Mouse (Mus musculus): ENCODE data around the gene Ttc23l.
A peak's percentile ranks its signal among the peaks of the same experiment; 100 is the strongest.
"Not testable (repeated sequence)": the region's sequence is repeated elsewhere in the genome, so short reads cannot be mapped to it uniquely, and the experiment has no call there.

Gene Ttc23l

DNA sequence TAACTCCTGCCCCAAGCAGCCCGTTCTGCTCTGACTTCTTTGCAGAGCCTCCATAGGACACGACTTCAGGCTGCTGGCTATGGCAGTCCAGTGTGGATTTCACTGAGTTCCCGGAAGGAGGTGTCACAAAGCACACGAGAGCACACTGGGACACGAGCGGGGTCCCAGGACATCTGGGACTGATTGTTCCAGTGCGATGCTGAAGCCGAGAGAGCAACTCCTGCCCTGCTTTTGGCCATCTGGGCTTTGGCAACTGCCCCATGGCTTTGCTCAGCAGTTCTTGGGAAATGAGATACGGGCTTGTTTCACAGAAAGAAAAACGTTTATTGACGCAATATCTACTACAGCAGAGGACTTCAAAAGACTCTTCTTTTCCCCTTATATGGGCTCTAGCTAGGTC, 52.4 kb downstream of the Ttc23l start:
- DNase-seq: peak; percentile 96

GRCm38 (mm10) chr15:10500838-10501719, 57.4 kb downstream of the Ttc23l start:
- peak; percentile 66 for DNase-seq

GRCm38 (mm10) chr15:10500035-10500434, 58.4 kb downstream of the Ttc23l start:
- no peak for DNase-seq

DNA sequence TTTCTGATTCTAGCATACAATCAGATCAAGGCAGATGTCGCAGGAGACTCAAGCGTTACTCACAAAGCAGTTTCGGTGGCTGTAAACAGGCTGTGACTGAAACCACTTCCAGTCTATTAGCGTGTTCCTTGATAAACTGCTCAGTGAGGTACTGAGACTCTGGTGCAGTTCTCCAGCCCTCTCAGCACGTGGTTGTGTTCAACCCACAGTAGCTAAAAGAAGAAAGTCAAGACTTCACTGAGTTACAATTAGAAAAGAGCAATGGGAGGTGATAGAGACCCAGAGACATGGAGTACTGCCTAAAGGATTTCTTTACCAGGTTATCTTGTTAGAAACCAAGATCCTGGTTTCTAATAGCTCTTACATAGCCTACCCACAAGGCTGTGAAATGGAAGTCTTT, 58.9 kb downstream of the Ttc23l start:
- DNase-seq: peak; percentile 49

DNA sequence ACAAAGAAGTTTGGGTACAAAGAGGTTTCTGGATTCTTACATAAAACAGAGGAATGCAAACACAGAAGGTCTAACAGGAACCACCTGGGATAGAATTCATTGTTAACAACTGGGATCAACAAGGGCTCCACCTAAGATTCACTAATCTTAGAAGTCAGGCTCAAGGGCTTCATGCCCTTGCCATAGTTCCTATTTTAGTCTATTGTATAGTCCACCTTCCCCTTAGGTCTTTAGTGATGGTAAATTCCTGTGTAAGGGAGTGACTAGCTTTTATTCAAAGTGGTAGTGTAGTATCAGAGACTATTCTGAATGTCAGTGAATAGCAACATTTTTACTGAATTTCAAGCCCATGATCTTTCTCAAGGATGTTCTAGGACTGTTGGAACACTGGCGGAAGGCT, 61.8 kb downstream of the Ttc23l start:
- not testable (repeated sequence) for DNase-seq

DNA sequence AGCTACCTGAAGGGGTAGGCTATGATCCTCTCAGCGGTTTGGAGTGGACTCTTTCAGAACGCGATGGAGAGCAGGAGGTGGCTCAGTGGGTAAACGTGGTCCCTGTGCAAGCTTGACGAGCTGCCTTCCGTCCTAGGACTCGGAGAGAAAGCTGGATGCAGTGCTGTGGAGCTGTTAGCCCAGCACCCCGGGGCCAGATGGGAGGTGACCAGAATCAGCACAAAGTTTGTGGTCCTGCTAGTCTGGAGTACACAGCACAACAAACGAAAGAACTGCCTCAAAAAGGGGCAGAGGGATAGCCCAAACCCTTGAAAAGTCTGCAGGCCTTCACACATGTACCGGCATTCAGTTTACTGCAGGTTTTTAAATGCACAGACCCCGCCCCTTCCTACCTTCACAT, 62.5 kb downstream of the Ttc23l start:
- DNase-seq: peak; percentile 59

DNA sequence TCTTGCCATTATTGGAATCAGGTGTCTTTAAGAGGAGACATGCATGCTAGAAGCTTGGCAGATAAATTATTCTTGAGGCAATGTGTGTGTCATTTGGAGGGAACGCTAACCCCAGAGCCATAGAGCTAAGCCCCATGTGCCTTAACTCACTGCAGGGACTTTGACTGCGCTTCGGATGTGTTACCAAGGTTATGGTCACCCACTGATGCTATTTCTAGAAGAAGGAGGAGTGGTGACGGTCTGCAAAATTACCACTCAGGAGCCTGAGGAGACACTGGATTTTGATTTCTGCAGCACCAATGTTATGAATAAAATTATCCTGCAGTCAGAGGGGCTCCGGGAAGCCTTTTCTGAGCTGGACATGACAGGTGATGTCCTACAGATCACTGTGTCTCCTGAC, 68.4 kb downstream of the Ttc23l start:
- peak; percentile 51 for DNase-seq

DNA sequence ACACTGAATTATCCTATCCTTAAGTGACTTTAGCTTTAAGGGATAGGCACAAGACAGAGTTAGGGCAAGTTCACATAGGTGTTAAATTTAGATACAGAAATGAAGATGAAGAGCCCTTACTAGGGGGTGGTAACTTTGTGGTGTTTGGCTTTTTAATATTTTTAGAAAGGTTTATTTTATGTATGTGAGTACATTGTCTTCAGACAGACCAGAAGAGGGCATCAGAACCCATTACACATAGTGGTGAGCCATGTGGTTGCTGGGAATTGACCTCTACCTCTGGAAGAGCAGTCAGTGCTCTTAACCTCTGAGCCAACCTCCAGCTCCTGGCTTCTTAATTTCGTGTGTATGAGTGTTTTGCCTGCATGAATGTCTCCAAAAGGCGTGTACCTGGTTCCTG, 71.2 kb downstream of the Ttc23l start:
- DNase-seq: peak; percentile 18

DNA sequence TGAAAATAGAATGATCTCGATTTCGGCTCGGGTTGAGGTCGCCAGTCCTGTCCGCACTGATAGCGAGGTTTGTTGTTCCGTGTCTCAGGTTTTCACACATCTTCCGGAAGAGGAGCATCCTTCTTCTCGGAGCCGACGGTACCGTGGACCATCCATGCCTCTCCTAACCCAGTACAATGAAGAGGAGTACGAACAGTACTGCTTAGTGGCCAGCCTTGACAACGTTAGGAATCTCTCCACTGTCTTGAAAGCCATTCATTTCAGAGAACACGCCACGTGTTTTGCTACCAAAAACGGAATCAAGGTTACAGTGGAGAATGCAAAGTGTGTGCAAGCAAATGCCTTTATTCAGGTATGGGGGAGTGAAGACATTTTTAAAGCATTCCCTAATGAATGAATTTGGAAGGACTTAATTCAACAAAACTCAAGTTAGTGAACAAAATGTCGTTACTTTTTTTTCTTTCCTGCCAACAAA, 72.1 kb downstream of the Ttc23l start:
- DNase-seq: no peak

DNA sequence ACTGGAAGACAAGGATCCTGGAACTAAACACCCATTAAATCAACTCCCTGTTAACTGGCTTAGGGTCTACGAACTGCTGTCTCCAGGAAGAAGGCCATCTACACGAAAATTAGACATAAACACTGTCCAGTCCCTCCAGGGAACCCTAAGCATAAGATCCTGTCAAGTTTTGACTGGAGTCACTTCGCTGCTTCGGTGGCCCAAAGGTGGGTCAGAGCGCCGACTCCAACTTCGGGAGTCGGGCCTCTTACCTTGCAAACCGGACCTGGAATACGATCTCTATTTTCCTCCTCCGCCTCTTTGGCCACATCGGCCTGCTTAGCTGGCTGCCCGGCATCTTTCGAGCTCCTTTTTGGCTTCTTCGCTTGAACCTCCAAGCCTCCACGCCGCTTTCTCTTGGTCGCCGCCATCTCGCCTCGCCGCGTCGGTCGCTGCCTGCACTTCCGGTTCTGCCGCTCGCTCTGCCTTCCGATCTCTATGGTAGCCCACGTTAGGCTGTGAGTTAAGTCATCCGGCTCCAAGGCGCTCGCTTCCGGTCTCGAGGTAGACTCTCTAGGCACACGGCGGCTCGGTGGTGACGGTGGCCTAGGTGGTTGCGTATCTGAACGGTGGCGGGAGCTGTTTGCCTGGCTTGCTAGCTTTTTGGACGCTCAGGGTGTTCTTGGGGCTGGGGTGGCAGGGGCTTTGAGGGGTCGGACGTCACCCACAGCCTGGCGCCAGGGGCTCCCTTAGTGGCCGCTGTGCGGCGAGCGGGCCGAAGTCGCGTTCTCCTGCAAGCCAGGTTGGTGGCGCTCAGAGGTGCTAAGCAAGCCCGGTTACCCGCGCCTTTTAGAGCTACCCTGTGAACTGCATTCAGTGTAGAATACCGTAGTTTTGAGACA, 72.7 kb downstream of the Ttc23l start, which contains the start of the genes Brix1 and Rad1:
TSS of gene Brix1 (minus strand) at position 464 of the 881 bp plus-strand sequence.
TSS of gene Rad1 (plus strand) at position 535 of the 881 bp plus-strand sequence.
- peak; percentile 99 for DNase-seq

DNA sequence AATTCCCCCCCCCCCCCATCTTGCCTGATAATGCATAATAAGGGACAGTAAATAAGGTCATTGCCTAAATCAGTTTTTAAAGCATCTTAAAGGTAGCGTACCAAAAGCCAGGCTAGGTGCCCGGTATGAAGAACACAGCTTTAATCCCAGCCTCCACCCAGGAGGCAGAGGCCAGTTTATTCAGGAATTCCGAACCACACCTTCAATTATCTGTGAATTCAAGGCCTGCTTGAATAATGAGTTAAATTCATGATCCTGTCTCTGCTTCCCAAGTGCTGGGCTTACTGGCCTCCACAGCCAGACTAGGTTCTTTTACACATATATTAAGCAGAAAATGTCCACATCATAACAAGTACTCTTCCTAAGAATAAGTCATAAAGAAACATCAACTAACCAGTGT, 87.5 kb downstream of the Ttc23l start:
- DNase-seq: no peak

GRCm38 (mm10) chr15:10470151-10470831, 88.2 kb downstream of the Ttc23l start, which contains the start of gene Dnajc21:
Gene Dnajc21 (minus strand): TSS chr15:10470516.
- peak; percentile 99 for DNase-seq

DNA sequence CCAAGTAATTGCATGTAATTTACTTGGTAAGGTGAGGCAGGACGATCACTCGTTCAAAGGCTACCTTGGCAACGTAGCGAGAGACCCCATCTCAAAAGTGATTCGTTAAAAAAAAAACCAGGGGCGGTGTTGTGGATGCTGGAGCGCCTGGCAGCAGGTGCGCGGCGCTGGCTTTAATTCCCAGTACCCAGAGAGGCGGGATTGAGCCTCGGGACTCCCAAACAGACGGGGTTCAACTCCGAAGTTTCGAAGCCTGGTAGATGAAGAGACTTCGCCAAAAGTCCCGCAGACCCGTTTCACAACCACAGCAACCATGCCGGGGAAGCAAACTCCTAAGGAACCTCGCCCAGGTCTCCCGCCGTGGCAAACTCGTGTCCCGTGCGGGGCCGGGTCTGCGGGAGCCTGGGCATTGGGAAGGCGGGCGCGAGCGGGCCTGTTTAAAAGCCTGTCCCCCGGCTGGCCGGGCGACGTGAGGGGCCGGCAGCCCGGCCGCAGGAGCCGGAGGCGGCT, 88.8 kb downstream of the Ttc23l start:
- DNase-seq: no peak

GRCm38 (mm10) chr15:10468761-10469160, 89.7 kb downstream of the Ttc23l start:
- peak; percentile 60 for DNase-seq

DNA sequence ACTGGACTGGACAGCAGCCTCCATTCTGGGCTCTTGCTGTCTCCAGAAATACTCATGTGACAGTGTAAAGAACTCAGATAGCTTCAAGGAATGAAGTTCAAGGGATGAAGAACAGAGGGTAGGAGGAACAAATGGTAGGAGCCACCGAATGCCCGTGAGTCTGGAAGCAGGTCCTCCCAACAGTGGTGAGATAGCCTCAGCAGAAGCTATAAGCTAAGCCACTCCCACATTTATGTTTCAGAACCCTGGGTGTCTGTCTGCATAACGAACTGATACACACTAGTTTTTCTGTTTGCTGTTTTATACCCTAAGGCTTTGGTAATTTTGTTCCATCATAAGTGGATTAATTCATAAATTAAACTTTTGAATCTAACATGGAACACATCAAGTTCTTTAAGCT, 93.8 kb downstream of the Ttc23l start:
- peak; percentile 52 for DNase-seq

GRCm38 (mm10) chr15:10463555-10463954, 94.9 kb downstream of the Ttc23l start:
- DNase-seq: peak; percentile 55

DNA sequence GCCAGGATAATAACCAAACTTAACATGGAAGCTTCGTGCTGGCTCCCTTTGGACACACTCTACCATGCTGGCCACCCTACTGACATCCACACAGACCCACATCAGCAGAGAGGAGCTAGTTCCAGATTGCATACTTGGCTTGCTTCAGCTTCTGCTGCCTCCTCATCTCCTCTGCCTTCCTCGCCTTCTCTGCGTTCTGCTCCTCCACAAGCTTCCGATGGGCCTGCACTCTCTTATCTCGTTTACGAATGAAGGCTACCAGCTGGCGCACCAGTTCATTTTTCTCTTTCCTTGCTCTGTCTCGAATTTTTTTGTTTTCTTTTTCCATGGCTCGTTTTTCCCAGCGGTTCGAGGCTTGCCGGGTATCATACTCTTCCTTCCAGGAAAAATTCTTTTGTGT, 97.5 kb downstream of the Ttc23l start:
- DNase-seq: peak; percentile 80

Data from heart, adult 11 months (tissue).